Mouse (Mus musculus) liver, embryonic 12.5 days (tissue): ENCODE data around the gene Entpd4b. TPM values are rescaled to one million over a fixed set of nuclear protein-coding genes. Genes with fewer than 3 reads are reported as not detected.
A peak's percentile ranks its signal among the peaks of the same experiment; 100 is the strongest.
"Not testable (repeated sequence)": the region's sequence is repeated elsewhere in the genome, so short reads cannot be mapped to it uniquely, and the experiment has no call there.

Experiments
- ATAC-seq: fragments of 200-750 bp; cut with Nextera tagmentation; 2 replicates; pipeline ENCODE4 v1.8.0; 2017; ENCODE audit warnings: moderate number of reproducible peaks, mild to moderate bottlenecking, moderate library complexity
- H3K27ac ChIP-seq: fragments of 300-500 bp; sonication (generic); 2 replicates; pipeline ENCODE4 v1.5.1; 2016; ENCODE audit warnings: mild to moderate bottlenecking
- H3K27me3 ChIP-seq: fragments of 300-500 bp; sonication (generic); replicated peaks from 2 replicates; pipeline ENCODE4 v1.6.1; 2016; ENCODE audit warnings: mild to moderate bottlenecking, moderate library complexity
- H3K36me3 ChIP-seq: fragments of 300-500 bp; sonication (generic); 2 replicates; pipeline ENCODE4 v1.6.1; 2016; ENCODE audit warnings: mild to moderate bottlenecking, moderate library complexity
- H3K4me1 ChIP-seq: fragments of 300-500 bp; sonication (generic); 2 replicates; pipeline ENCODE4 v1.6.1; 2016
- H3K4me2 ChIP-seq: fragments of 300-500 bp; sonication (generic); 2 replicates; pipeline ENCODE4 v1.6.1; 2016; ENCODE audit warnings: mild to moderate bottlenecking, moderate library complexity
- H3K4me3 ChIP-seq: fragments of 300-500 bp; sonication (generic); 2 replicates; pipeline ENCODE4 v1.5.1; 2016; ENCODE audit warnings: mild to moderate bottlenecking, moderate library complexity
- H3K9ac ChIP-seq: fragments of 300-500 bp; sonication (generic); 2 replicates; pipeline ENCODE4 v1.6.1; 2016; ENCODE audit warnings: mild to moderate bottlenecking, moderate library complexity
- H3K9me3 ChIP-seq: fragments of 300-500 bp; sonication (generic); replicated peaks from 2 replicates; pipeline ENCODE4 v1.6.1; 2016; ENCODE audit warnings: mild to moderate bottlenecking, moderate library complexity
- WGBS: fragments of 180-500 bp; shearing (Covaris S2); methylation state at CpG from one replicate; pipeline ENCODE4 v1.1.7; 2016; ENCODE audit not compliant: insufficient replicate concordance; 5-methylcytosine and 5-hydroxymethylcytosine counted together
- polyA plus RNA-seq: library from polyadenylated mRNA; unstranded; fragments of >200 nt; fragmentation: Nextera tagmentation; extraction: Ambion mirVana; gene quantifications from 2 replicates; pipeline ENCODE4 v1.2.1, GENCODE M21; 2016

The Entpd4b gene
- polyA plus RNA-seq = 5.1 and 6.2 TPM in 2 replicates

DNA sequence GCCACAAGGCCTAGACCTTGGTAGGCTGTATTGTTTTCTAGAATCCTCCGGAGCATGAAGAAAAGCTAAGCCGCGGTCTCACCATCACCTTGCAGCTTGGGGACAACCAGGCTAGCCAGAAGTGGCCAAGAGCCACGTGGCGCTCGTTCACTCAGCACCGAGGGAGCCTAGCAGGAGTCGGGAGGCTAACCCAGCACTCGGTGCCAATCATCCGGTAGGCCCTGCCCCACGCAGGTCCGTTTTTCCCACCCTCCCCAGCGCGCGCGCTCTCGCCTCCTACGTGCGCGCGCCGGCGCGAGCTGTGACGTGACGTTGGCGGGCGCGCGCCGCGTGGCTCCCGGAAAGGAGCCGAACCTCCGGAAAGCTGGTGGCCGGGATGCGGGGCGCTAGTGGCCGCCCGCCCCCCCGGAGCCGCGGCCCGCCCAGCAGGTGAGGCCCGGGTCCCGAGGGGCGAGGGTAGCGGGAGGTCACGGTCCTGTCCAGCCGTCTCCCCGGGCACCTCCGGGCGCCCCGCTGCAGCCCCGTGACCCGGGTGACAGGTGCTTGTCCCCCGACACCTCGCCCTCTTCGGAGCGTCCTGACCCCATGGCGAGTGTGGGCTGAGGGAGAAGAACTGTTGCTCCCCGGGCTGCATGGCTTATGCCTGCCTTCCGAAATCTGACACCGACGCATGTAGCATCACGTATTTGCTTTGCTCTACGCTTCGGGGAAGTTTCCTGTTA, at the start of gene Entpd4b:
Gene Entpd4b, plus strand, starts transcription at position 315 of the 722 bp plus-strand sequence.
- H3K4me2 ChIP-seq, H3K9me3 ChIP-seq, H3K36me3 ChIP-seq, H3K27me3 ChIP-seq, H3K27ac ChIP-seq, H3K9ac ChIP-seq, H3K4me3 ChIP-seq, H3K4me1 ChIP-seq: not testable (repeated sequence)
- peak; percentile 95 for ATAC-seq
- no CpG with 5 or more reads among the region's 68 CpGs for WGBS

DNA sequence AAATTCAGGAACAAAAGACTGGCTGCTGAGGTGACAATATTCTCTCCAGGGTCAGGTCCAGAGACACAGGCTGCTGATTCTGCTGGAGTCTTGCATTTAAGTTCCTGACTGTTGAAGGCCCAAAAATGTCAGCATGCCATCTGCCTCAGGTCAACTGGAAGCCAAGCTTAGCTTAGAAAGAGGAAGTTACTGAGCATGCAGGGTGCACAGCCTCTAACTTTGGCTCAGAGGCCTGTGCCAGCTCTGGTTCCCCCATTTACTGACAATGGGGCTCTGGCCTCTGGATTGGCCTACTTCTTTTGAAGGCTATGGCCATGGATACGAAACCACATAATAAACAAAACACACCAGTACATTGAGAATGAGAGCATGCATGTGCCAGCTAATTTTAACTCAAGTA, 48.2 kb upstream of the Entpd4b start:
- ATAC-seq, H3K9me3 ChIP-seq, H3K27me3 ChIP-seq, H3K36me3 ChIP-seq, H3K4me2 ChIP-seq, H3K27ac ChIP-seq, H3K4me3 ChIP-seq, H3K4me1 ChIP-seq, H3K9ac ChIP-seq: not testable (repeated sequence)
- no CpG with 5 or more reads among the region's 1 CpGs for WGBS

DNA sequence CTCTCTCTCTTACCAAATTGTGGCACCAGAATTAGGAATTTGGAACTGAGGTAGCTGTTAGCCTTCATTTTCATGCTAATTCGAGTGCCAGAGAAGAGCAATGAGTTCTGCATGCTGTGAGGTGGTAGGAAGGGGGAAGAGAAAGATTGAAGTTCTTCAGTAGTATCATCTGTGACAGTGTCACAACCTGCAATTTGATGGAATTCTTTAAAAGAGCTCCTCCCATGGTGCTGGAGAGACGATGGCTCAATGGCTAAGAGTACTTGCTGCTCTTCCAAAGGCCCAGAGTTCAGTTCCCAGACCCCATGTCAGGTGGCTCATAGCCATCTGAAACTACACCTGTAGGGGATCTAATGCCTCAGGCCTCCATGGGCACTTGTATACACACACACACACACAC, 42.8 kb upstream of the Entpd4b start, which contains the start of gene Gm27179:
Gene Gm27179, minus strand, starts transcription at position 101 of the 400 bp plus-strand sequence.
- no CpG with 5 or more reads among the region's 2 CpGs for WGBS
- not testable (repeated sequence) for H3K27ac ChIP-seq, H3K9me3 ChIP-seq, ATAC-seq, H3K4me3 ChIP-seq, H3K9ac ChIP-seq, H3K4me1 ChIP-seq, H3K27me3 ChIP-seq, H3K4me2 ChIP-seq, H3K36me3 ChIP-seq

DNA sequence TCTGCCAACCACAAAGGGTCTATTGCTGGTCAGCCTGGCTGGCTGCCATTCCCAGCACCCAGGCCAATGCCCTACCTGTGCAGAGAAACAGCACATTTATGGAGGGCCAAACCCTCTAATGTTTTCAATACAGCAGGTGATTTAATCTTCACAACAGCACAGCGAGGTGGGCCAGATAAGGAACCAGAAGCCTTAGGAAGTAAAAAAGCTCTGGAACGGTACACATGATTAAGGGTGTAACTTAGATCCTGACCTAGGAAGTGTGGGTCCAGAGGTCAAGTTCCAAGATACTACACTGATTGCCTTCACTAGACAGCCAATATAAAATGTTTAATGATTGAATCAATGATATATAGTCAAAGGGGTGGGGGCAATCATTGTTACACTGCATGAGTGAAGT, 34.4 kb upstream of the Entpd4b start:
- H3K36me3 ChIP-seq, H3K4me2 ChIP-seq, H3K9ac ChIP-seq, ATAC-seq, H3K27ac ChIP-seq, H3K27me3 ChIP-seq, H3K9me3 ChIP-seq, H3K4me1 ChIP-seq, H3K4me3 ChIP-seq: not testable (repeated sequence)
- WGBS = no CpG with 5 or more reads among the region's 2 CpGs

DNA sequence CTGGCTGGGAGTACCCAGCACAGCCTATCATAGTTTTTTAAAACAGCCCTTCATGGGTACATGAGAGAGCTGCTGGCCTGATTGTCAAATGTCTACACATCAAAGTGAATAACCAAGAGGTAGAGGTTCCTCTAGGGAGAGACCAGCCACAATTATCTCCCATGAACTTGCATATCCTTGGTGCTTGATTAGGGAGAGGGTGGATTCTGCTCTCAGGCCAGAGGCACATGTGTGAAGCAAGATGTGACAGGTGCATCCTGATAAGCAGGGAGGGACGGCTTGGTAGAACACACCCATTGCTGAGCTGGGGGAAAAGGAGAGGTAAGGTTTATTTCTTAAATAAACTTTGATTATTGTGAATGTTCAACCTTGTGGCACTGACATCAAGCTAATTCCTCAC, 32.2 kb upstream of the Entpd4b start:
- not testable (repeated sequence) for H3K9ac ChIP-seq, H3K4me1 ChIP-seq, H3K4me3 ChIP-seq, H3K4me2 ChIP-seq, H3K27ac ChIP-seq, H3K36me3 ChIP-seq, H3K9me3 ChIP-seq, H3K27me3 ChIP-seq
- no CpG with 5 or more reads among the region's 1 CpGs for WGBS
- ATAC-seq = peak; percentile 93

DNA sequence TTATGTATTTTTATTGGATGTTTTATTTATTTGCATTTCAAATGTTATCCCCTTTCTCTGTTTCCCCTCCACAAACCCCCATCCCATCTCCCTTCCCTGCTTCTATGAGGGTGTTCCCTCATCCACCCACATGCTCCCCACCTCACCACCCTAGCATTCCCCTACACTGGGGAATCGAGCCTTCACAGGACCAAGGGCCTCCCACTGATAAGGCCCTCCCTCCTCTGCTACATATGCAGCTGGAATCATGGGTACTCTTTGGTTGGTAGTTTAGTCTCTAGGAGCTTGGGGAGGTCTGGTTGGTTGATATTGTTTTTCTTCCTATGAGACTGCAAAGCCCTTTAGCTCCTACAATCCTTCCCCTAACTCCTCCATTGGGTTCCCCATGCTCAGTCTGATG, 29.0 kb upstream of the Entpd4b start:
- ATAC-seq = peak; percentile 88
- H3K4me1 ChIP-seq, H3K4me2 ChIP-seq, H3K9me3 ChIP-seq, H3K27me3 ChIP-seq, H3K4me3 ChIP-seq, H3K36me3 ChIP-seq, H3K9ac ChIP-seq, H3K27ac ChIP-seq: not testable (repeated sequence)
- no CpG with 5 or more reads among the region's 1 CpGs for WGBS

DNA sequence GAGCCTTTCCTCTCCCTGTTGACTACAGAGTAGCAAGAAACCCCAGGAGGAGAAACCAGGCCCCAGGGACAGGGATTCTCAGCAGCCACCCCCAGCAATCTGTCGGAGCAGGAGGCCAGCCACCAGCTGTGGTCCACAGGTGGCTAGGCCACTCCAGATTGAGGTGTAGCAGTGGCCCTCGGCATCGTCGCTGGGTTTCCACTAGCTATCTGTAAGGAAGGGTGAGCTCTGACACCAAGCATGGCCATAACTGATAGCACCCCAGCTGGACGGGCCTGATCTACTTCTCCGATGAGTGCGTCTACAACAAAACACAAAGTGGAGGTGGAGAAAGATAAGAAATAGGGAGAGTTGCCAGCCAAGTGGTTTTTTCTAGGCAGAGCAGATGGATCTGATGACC, 18.7 kb upstream of the Entpd4b start:
- no CpG with 5 or more reads among the region's 7 CpGs for WGBS
- H3K4me3 ChIP-seq, H3K9ac ChIP-seq, H3K27ac ChIP-seq, H3K9me3 ChIP-seq, H3K27me3 ChIP-seq, H3K4me2 ChIP-seq, H3K4me1 ChIP-seq, H3K36me3 ChIP-seq: not testable (repeated sequence)
- peak; percentile 86 for ATAC-seq

DNA sequence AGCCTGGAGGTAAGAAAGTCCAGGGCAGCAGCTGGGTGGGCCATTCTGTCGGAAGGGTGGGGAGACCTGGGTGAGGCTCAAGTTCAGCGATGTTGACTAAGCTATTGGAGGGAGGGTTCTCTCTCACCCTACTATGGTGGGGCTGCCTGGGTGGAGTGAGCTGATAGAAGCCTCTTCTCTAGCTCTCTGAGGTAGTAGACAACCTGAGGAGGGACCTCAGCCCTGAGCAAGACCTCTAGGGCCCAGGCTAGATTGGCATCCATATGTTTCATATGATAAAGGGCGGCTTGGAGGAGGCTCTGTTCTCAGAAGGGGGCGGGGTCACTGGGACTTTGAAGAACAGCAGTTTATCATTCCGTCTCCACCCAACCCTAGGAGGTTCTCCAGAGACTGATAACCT, 15.1 kb upstream of the Entpd4b start:
- not testable (repeated sequence) for H3K4me3 ChIP-seq, H3K4me1 ChIP-seq, H3K4me2 ChIP-seq, H3K9ac ChIP-seq, H3K27me3 ChIP-seq, H3K27ac ChIP-seq, H3K36me3 ChIP-seq, H3K9me3 ChIP-seq
- ATAC-seq = peak; percentile 96
- WGBS = no CpG with 5 or more reads among the region's 5 CpGs

DNA sequence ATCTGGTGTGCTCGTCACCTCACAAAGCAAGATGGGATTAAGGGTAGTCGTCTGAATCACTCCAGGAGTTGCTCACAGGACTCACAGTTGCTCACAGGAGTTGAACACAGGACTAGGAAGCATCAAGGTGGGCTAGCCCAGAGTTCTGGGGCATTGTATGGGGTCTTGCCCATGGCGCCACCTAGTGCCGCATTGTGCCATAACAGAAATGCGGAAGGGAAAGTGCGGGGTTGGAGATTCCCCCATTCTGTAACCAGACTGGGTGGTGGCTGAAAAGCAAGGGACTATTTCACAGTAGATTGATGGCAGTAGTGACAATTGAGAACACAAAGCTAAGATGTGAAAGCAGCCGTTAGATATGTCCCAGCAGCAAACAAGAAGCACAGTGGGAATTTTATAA, 12.5 kb upstream of the Entpd4b start:
- not testable (repeated sequence) for H3K36me3 ChIP-seq, H3K4me2 ChIP-seq, H3K27ac ChIP-seq, ATAC-seq, H3K27me3 ChIP-seq, H3K4me3 ChIP-seq, H3K4me1 ChIP-seq, H3K9ac ChIP-seq, H3K9me3 ChIP-seq
- WGBS = no CpG with 5 or more reads among the region's 7 CpGs

DNA sequence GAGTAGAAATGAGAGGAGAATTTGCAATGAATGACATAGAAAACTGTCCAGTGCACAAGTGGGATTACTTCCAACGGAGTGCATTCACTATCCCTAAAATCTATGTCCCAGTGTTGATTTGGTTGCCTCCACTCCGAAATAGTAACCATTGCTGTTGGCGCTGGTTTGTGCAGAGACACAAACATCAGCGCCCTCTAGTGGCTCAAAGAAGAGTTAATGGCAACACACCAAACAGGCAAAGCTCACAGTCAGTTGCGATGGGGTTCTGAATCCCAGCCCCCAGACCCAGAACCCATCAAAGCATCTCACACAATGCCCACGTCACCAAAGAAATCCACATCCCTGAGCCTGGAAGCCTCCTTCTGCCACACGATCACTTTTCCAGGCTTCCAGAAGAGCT, 11.2 kb upstream of the Entpd4b start:
- whole genome bisulfite sequencing = no CpG with 5 or more reads among the region's 7 CpGs

DNA sequence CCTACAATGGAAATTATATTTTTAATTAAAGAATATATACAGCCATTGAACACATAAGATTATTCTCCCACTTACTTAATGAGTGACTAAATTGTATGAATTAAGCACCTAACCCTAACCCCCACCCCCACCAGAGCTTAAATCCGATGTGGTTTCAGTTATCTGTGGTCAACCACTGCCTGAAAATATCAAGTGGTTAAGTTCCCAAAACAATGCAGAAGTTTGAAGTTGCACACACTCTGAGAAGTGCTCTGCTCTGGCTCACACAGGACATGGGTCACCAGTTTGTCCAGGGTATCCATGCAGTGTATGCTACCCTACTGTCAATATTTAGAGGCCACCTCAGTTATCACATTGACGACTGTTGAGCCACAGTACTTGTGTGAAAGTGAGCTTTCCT, 10.2 kb upstream of the Entpd4b start:
- no CpG with 5 or more reads among the region's 2 CpGs for WGBS
- H3K4me1 ChIP-seq = not testable (repeated sequence)

More for the DNA sequence above, 11.2 kb upstream of the Entpd4b start:
- not testable (repeated sequence) for ATAC-seq, H3K9me3 ChIP-seq, H3K9ac ChIP-seq, H3K4me3 ChIP-seq, H3K36me3 ChIP-seq, H3K4me1 ChIP-seq, H3K27ac ChIP-seq, H3K27me3 ChIP-seq, H3K4me2 ChIP-seq

DNA sequence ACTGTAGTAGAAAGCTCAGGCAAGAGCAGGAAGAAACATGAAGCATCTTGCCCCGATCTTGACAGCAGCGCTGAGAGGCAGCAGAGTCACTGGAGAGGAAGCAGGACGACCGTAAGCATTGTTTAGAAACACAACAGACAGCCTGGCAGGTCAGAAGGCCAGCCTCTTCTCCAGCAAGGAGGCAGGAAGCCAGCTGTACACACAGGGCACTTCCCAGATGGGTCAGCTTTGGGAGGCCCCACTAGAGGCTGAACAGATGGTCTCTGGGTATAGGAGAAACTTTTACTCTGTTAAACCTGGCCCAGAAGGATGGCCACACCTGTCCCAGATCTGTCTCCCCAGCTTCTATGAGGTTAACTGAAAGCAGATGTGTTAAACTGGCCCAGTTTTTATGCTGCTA, 7.9 kb upstream of the Entpd4b start:
- H3K4me3 ChIP-seq, H3K36me3 ChIP-seq, H3K9me3 ChIP-seq, H3K4me2 ChIP-seq, H3K27me3 ChIP-seq, H3K9ac ChIP-seq, ATAC-seq, H3K27ac ChIP-seq, H3K4me1 ChIP-seq: not testable (repeated sequence)
- no CpG with 5 or more reads among the region's 4 CpGs for WGBS

More for the DNA sequence above, 10.2 kb upstream of the Entpd4b start:
- H3K27me3 ChIP-seq, H3K9ac ChIP-seq, H3K4me3 ChIP-seq, H3K27ac ChIP-seq, H3K4me2 ChIP-seq, H3K9me3 ChIP-seq, H3K36me3 ChIP-seq, ATAC-seq: not testable (repeated sequence)

DNA sequence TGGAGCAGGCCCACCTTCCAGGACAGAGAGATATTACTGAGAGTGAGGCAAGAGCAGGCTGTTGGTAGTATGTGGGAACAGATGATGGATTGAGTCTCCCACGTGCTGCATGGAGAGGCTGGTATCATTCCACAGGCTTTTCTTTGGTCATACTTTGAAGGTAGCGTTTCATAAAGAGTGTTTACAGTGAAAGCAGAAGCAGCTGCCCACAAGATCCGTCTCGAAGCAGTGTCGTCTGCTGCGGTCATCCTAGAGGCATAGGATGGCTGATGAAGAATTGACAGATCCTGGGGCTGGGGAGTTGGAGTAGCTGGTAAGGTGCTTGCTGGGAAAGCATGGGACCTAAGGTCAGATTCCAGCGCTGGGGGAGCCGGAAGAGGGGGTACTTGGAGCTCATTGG, 1.6 kb downstream of the Entpd4b start:
- no CpG with 5 or more reads among the region's 8 CpGs for WGBS
- not testable (repeated sequence) for H3K4me2 ChIP-seq, H3K4me3 ChIP-seq, H3K27ac ChIP-seq, H3K36me3 ChIP-seq, H3K9ac ChIP-seq, H3K9me3 ChIP-seq, H3K4me1 ChIP-seq, H3K27me3 ChIP-seq, ATAC-seq
